Mouse (Mus musculus) CH12.LX (cell line): Measurements from ENCODE around the gene Nasp. TPM values are rescaled to one million over a fixed set of nuclear protein-coding genes. Genes with fewer than 3 reads are reported as not detected.

Experiments
- DNase-seq: peaks from one replicate; pipeline ENCODE4 v3.0.0-alpha.2; 2013; ENCODE audit errors: extremely low read depth
- H3K27ac ChIP-seq: 2 replicates; pipeline ENCODE4 v1.5.1; 2012; ENCODE audit warnings: low read depth, mild to moderate bottlenecking, control low read depth, moderate library complexity; ENCODE audit not compliant: insufficient read depth
- H3K27me3 ChIP-seq: replicated peaks from 2 replicates; pipeline ENCODE3; 2012; ENCODE audit warnings: inconsistent platforms
- H3K36me3 ChIP-seq, 2 experiments: replicated peaks in 1 of 2; 2 replicates each; pipeline versions ENCODE3 to v1.6.1; 2012; ENCODE audit warnings: inconsistent platforms in 1 of 2, low read length in 1 of 2, mild to moderate bottlenecking in 1 of 2, mixed read lengths in 1 of 2, moderate library complexity in 1 of 2; ENCODE audit not compliant: control insufficient read depth in 1 of 2, insufficient read depth in 1 of 2
- H3K4me1 ChIP-seq, 2 experiments: 2 replicates each; pipeline ENCODE4 v1.6.1; 2012; ENCODE audit warnings: inconsistent platforms in 1 of 2, moderate library complexity in 1 of 2; ENCODE audit not compliant: insufficient read depth in 2 of 2, control insufficient read depth in 1 of 2
- H3K4me2 ChIP-seq: 2 replicates; pipeline ENCODE4 v1.6.1; 2012; ENCODE audit warnings: low read depth, mild to moderate bottlenecking, control low read depth; ENCODE audit not compliant: poor library complexity, insufficient read depth, severe bottlenecking
- H3K4me3 ChIP-seq, 3 experiments: fragments of 150-350 bp in 1 of 3; sonication (generic) in 1 of 3; replicated peaks in 1 of 3; 2 replicates each; pipeline versions ENCODE3 to v1.5.1; 2011 to 2012; ENCODE audit warnings: low read depth in 2 of 3, low read length in 2 of 3, mild to moderate bottlenecking in 2 of 3, moderate library complexity in 2 of 3, control low read depth in 1 of 3, improper control_type of control experiment in 1 of 3, inconsistent platforms in 1 of 3, mixed read lengths in 1 of 3; ENCODE audit not compliant: poor library complexity in 1 of 3
- H3K79me2 ChIP-seq: replicated peaks from 2 replicates; pipeline ENCODE4 v1.6.1; 2012; ENCODE audit warnings: mild to moderate bottlenecking, moderate library complexity; ENCODE audit not compliant: control insufficient read depth, poor library complexity, insufficient read depth, severe bottlenecking; ENCODE audit errors: extremely low read depth
- H3K9ac ChIP-seq: 2 replicates; pipeline ENCODE4 v1.6.1; 2012; ENCODE audit warnings: low read depth, mild to moderate bottlenecking, control low read depth, moderate library complexity; ENCODE audit not compliant: insufficient read depth
- H3K9me3 ChIP-seq: replicated peaks from 2 replicates; pipeline ENCODE3; 2012; ENCODE audit warnings: low read length, inconsistent platforms, mixed read lengths
- BHLHE40 ChIP-seq: IDR thresholded peaks from 2 replicates; pipeline ENCODE4 v1.6.1; 2011; ENCODE audit warnings: mild to moderate bottlenecking, low read depth, low read length, improper control_type of control experiment
- CHD1 ChIP-seq: IDR thresholded peaks from 2 replicates; pipeline ENCODE4 v1.6.1; 2012; ENCODE audit warnings: low read depth, low read length, improper control_type of control experiment, inconsistent platforms
- CHD2 ChIP-seq: IDR thresholded peaks from 2 replicates; pipeline ENCODE4 v1.6.1; 2011; ENCODE audit warnings: low read length, improper control_type of control experiment
- CTCF ChIP-seq, 2 experiments: IDR thresholded peaks in 1 of 2; conservative IDR thresholded peaks in 1 of 2; 2 replicates each; pipeline ENCODE4 v1.5.1; 2011 to 2012; ENCODE audit warnings: low read depth in 2 of 2, low read length in 2 of 2, improper control_type of control experiment in 1 of 2, inconsistent platforms in 1 of 2, mild to moderate bottlenecking in 1 of 2, moderate library complexity in 1 of 2
- E2F4 ChIP-seq: IDR thresholded peaks from 2 replicates; pipeline ENCODE4 v1.6.1; 2011; ENCODE audit warnings: low read depth, low read length, improper control_type of control experiment; ENCODE audit not compliant: insufficient replicate concordance
- ELF1 ChIP-seq: IDR thresholded peaks from 2 replicates; pipeline ENCODE4 v1.6.1; 2014; ENCODE audit warnings: low read depth, mild to moderate bottlenecking, inconsistent platforms, low read length, improper control_type of control experiment
- EP300 ChIP-seq: IDR thresholded peaks from 2 replicates; pipeline ENCODE4 v1.6.1; 2011; ENCODE audit warnings: low read length, improper control_type of control experiment
- ETS1 ChIP-seq: conservative IDR thresholded peaks from 2 replicates; pipeline ENCODE4 v1.6.1; 2012; ENCODE audit warnings: low read depth, mild to moderate bottlenecking, inconsistent platforms, low read length, improper control_type of control experiment, moderate library complexity
- GABPA ChIP-seq: IDR thresholded peaks from 2 replicates; pipeline ENCODE4 v1.6.1; 2012; ENCODE audit warnings: low read depth, low read length, improper control_type of control experiment, inconsistent platforms; ENCODE audit not compliant: insufficient replicate concordance
- HCFC1 ChIP-seq: IDR thresholded peaks from 2 replicates; pipeline ENCODE4 v1.6.1; 2012; ENCODE audit warnings: low read depth, mild to moderate bottlenecking, inconsistent platforms, low read length, improper control_type of control experiment
- IRF4 ChIP-seq: IDR thresholded peaks from 2 replicates; pipeline ENCODE4 v1.6.1; 2014; ENCODE audit warnings: low read depth, mild to moderate bottlenecking, inconsistent platforms, low read length, improper control_type of control experiment
- JUND ChIP-seq: conservative IDR thresholded peaks from 2 replicates; pipeline ENCODE4 v1.6.1; 2011; ENCODE audit warnings: low read depth, low read length, improper control_type of control experiment
- KAT2A ChIP-seq: IDR thresholded peaks from 2 replicates; pipeline ENCODE4 v1.6.1; 2012; ENCODE audit warnings: low read length, improper control_type of control experiment, inconsistent platforms; ENCODE audit not compliant: insufficient replicate concordance
- MAFK ChIP-seq: IDR thresholded peaks from 2 replicates; pipeline ENCODE4 v1.6.1; 2011; ENCODE audit warnings: low read length, improper control_type of control experiment; ENCODE audit not compliant: insufficient replicate concordance
- MAX ChIP-seq: IDR thresholded peaks from 2 replicates; pipeline ENCODE4 v1.6.1; 2011; ENCODE audit warnings: low read length, improper control_type of control experiment
- MAZ ChIP-seq: IDR thresholded peaks from 2 replicates; pipeline ENCODE4 v1.6.1; 2012; ENCODE audit warnings: low read depth, mild to moderate bottlenecking, inconsistent platforms, low read length, improper control_type of control experiment, moderate library complexity
- MEF2A ChIP-seq: IDR thresholded peaks from 2 replicates; pipeline ENCODE4 v1.6.1; 2014; ENCODE audit warnings: low read depth, mild to moderate bottlenecking, inconsistent platforms, low read length, improper control_type of control experiment, borderline replicate concordance
- MXI1 ChIP-seq: IDR thresholded peaks from 2 replicates; pipeline ENCODE4 v1.6.1; 2011; ENCODE audit warnings: mild to moderate bottlenecking, low read depth, low read length, improper control_type of control experiment
- MYC ChIP-seq: IDR thresholded peaks from 2 replicates; pipeline ENCODE4 v1.6.1; 2011; ENCODE audit warnings: low read depth, mild to moderate bottlenecking, improper control_type of control experiment, low read length
- NELFE ChIP-seq: IDR thresholded peaks from 2 replicates; pipeline ENCODE4 v1.6.1; 2011; ENCODE audit warnings: low read depth, low read length, improper control_type of control experiment
- NRF1 ChIP-seq: IDR thresholded peaks from 2 replicates; pipeline ENCODE4 v1.6.1; 2014; ENCODE audit warnings: low read depth, mild to moderate bottlenecking, inconsistent platforms, low read length, improper control_type of control experiment, moderate library complexity
- PAX5 ChIP-seq: IDR thresholded peaks from 2 replicates; pipeline ENCODE4 v1.6.1; 2012; ENCODE audit warnings: low read length, inconsistent platforms, mixed read lengths
- POLR2A ChIP-seq: IDR thresholded peaks from 2 replicates; pipeline ENCODE4 v1.6.1; 2011; ENCODE audit warnings: low read depth, mild to moderate bottlenecking, improper control_type of control experiment, low read length
- POLR2AphosphoS2 ChIP-seq: IDR thresholded peaks from 2 replicates; pipeline ENCODE4 v1.6.1; 2011; ENCODE audit warnings: low read depth, low read length, improper control_type of control experiment
- RAD21 ChIP-seq: IDR thresholded peaks from 2 replicates; pipeline ENCODE4 v1.6.1; 2011; ENCODE audit warnings: low read depth, mild to moderate bottlenecking, low read length, improper control_type of control experiment, moderate library complexity
- RCOR1 ChIP-seq: conservative IDR thresholded peaks from 2 replicates; pipeline ENCODE4 v1.6.1; 2012; ENCODE audit warnings: low read depth, mild to moderate bottlenecking, inconsistent platforms, low read length, improper control_type of control experiment
- SIN3A ChIP-seq: IDR thresholded peaks from 2 replicates; pipeline ENCODE4 v1.6.1; 2012; ENCODE audit warnings: low read length, improper control_type of control experiment, inconsistent platforms
- SMC3 ChIP-seq: IDR thresholded peaks from 2 replicates; pipeline ENCODE4 v1.6.1; 2011; ENCODE audit warnings: low read depth, low read length, improper control_type of control experiment
- TBP ChIP-seq: conservative IDR thresholded peaks from 2 replicates; pipeline ENCODE4 v1.6.1; 2011; ENCODE audit warnings: low read depth, low read length, improper control_type of control experiment
- TCF12 ChIP-seq: IDR thresholded peaks from 2 replicates; pipeline ENCODE4 v1.6.1; 2014; ENCODE audit warnings: low read depth, mild to moderate bottlenecking, inconsistent platforms, low read length, improper control_type of control experiment
- UBTF ChIP-seq: IDR thresholded peaks from 2 replicates; pipeline ENCODE4 v1.6.1; 2012; ENCODE audit warnings: low read depth, mild to moderate bottlenecking, inconsistent platforms, low read length, improper control_type of control experiment, moderate library complexity
- USF1 ChIP-seq: IDR thresholded peaks from 2 replicates; pipeline ENCODE4 v1.6.1; 2014; ENCODE audit warnings: low read depth, mild to moderate bottlenecking, inconsistent platforms, low read length, improper control_type of control experiment
- USF2 ChIP-seq: conservative IDR thresholded peaks from 2 replicates; pipeline ENCODE4 v1.6.1; 2011; ENCODE audit warnings: low read depth, low read length, improper control_type of control experiment
- ZC3H11A ChIP-seq: IDR thresholded peaks from 2 replicates; pipeline ENCODE4 v1.6.1; 2012; ENCODE audit warnings: low read depth, mild to moderate bottlenecking, inconsistent platforms, low read length, improper control_type of control experiment
- ZKSCAN1 ChIP-seq: IDR thresholded peaks from 2 replicates; pipeline ENCODE4 v1.6.1; 2012; ENCODE audit warnings: low read depth, inconsistent platforms, low read length, improper control_type of control experiment, borderline replicate concordance
- ZMIZ1 ChIP-seq: IDR thresholded peaks from 2 replicates; pipeline ENCODE4 v1.6.1; 2012; ENCODE audit warnings: low read depth, mild to moderate bottlenecking, inconsistent platforms, low read length, improper control_type of control experiment
- ZNF384 ChIP-seq: IDR thresholded peaks from 2 replicates; pipeline ENCODE4 v1.6.1; 2012; ENCODE audit warnings: low read depth, low read length, improper control_type of control experiment, inconsistent platforms
- dilution Hi-C: fragments of 300-500 bp; cut with MboI; formaldehyde crosslinking; loops from 2 replicates; pipeline ENCODE4 v1.14.3; 2020; ENCODE audit warnings: low sequenced_read_pairs; ENCODE audit not compliant: extremely low pct_unique_long_range_greater_than_20kb, extremely low pct_ligation_motif_present
- in situ Hi-C: fragments of 300-500 bp; cut with MboI; formaldehyde crosslinking; loops from 3 replicates; pipeline ENCODE4 v1.14.3; 2019; ENCODE audit warnings: low sequenced_read_pairs, low pct_ligation_motif_present, low pct_unique_long_range_greater_than_20kb, mixed read lengths
- polyA plus RNA-seq: library from polyadenylated mRNA; unstranded; fragments of >175 nt; gene quantifications from 2 replicates; pipeline ENCODE4 v1.2.1, GENCODE M21; 2012; ENCODE audit warnings: low read depth; ENCODE audit not compliant: insufficient read length
- total RNA-seq, 2 experiments: library from RNA; depleted of rRNA; stranded (reverse); fragments of 300-350 nt in 1 of 2; fragments of >200 nt in 1 of 2; gene quantifications; 2 replicates each; pipeline ENCODE4 v1.2.3; 2012 to 2014

The Nasp gene
- total and polyA plus RNA-seq, 3 experiments, result 139 to 347 (median 308) TPM

- peak; percentile 93 for DNase-seq
- Histone ChIP-seq H3K9ac (peak overlapping the region; percentile 93), H3K9me3 (peaks cover 2% of the 10 kb centered on the region), H3K4me3 (peak overlapping the region; percentile 80 to 90 (median 82)), H3K4me1 (peaks cover 0 to 24% of the 10 kb centered on the region in 2 experiments; a peak in 2 of 4 replicates), H3K79me2 (peaks cover 6% of the 10 kb centered on the region), H3K4me2 (peak overlapping the region; percentile 92), H3K27me3 (no peaks in the 10 kb centered on the region), H3K27ac (peak overlapping the region; percentile 95), H3K36me3 (peaks cover 40 to 61% of the 10 kb centered on the region in 2 experiments)
- in situ Hi-C loops (no loop called here), dilution Hi-C loops (no loop called here)
- TF ChIP-seq MEF2A, result peak; percentile 94
- TF ChIP-seq ETS1, result peak; percentile 32
- TF ChIP-seq ZMIZ1, result peak; percentile 72
- TF ChIP-seq NELFE, result peak; percentile 84
- TF ChIP-seq RAD21, result no peak
- no peak for TF ChIP-seq E2F4
- TF ChIP-seq KAT2A, result peak; percentile 79; the same call in 1 of the 2 replicates
- peak; percentile 59 for TF ChIP-seq MAX
- 0 out of 2 replicates have a peak, but pooled peaks have one; percentile 36 for TF ChIP-seq RCOR1
- TF ChIP-seq ZNF384, result no peak
- peak; percentile 66; the same call in 1 of the 2 replicates for TF ChIP-seq UBTF
- TF ChIP-seq HCFC1, result peak; percentile 86
- TF ChIP-seq GABPA, result peak; percentile 22; the same call in 1 of the 2 replicates
- TF ChIP-seq JUND, result 0 out of 2 replicates have a peak, but pooled peaks have one; percentile 26
- TF ChIP-seq IRF4, result peak; percentile 44
- TF ChIP-seq MAFK, result 0 out of 2 replicates have a peak, but pooled peaks have one; percentile 9
- peak; percentile 67; the same call in 1 of the 2 replicates for TF ChIP-seq TBP
- peak; percentile 97 for TF ChIP-seq MAZ
- TF ChIP-seq CHD1, result peak; percentile 79; the same call in 1 of the 2 replicates
- TF ChIP-seq SIN3A, result peak; percentile 96
- peak; percentile 85 for TF ChIP-seq MXI1
- no peak for TF ChIP-seq CTCF (conservative IDR thresholded peaks at IDR 0.05 in 1 of 2, IDR thresholded peaks at IDR 0.05 in 1 of 2; ENCODE audit: low read depth in 2 of 2, low read length in 2 of 2)
- no peak for TF ChIP-seq ZC3H11A
- peak; percentile 26; the same call in 1 of the 2 replicates for TF ChIP-seq CHD2
- TF ChIP-seq POLR2A, result peak; percentile 81
- TF ChIP-seq ELF1, result peak; percentile 96
- peak; percentile 82 for TF ChIP-seq POLR2AphosphoS2
- peak; percentile 71 for TF ChIP-seq TCF12
- TF ChIP-seq USF2, result no peak
- no peak for TF ChIP-seq PAX5
- TF ChIP-seq NRF1, result peak; percentile 50
- TF ChIP-seq SMC3, result no peak
- no peak for TF ChIP-seq USF1
- TF ChIP-seq ZKSCAN1, result no peak
- 0 out of 2 replicates have a peak, but pooled peaks have one; percentile 10 for TF ChIP-seq EP300
- TF ChIP-seq MYC, result 0 out of 2 replicates have a peak, but pooled peaks have one; percentile 23
- peak; percentile 22 for TF ChIP-seq BHLHE40
These were observed 30.5 kb downstream of the Nasp start for GRCm38 (mm10) chr4:116596978-116597881.
